Mouse (Mus musculus) cerebellum, adult 11 months (tissue): ENCODE results near the gene AI464131.

Source experiments
- DNase-seq: peaks from one replicate; pipeline ENCODE4 v3.0.0; 2022

Gene AI464131

GRCm38 (mm10) chr4:41502986-41503412 is at the start of gene AI464131:
TSS of gene AI464131 (minus strand) at chr4:41503076.
- peak; percentile 96 for DNase-seq

- peak; percentile 35 for DNase-seq
Observed at GRCm38 (mm10) chr4:41552529-41552928, 49.7 kb upstream of the AI464131 start.

GRCm38 (mm10) chr4:41547086-41547485 is 44.2 kb upstream of the AI464131 start:
- no peak for DNase-seq

GRCm38 (mm10) chr4:41545985-41546384 is 43.1 kb upstream of the AI464131 start:
- DNase-seq, result peak; percentile 52

- DNase-seq, result no peak
Observed at GRCm38 (mm10) chr4:41542136-41542535, 39.3 kb upstream of the AI464131 start.

- DNase-seq, result no peak
Observed at GRCm38 (mm10) chr4:41534866-41535265, 32.0 kb upstream of the AI464131 start.

GRCm38 (mm10) chr4:41532420-41532819 is 29.5 kb upstream of the AI464131 start:
- no peak for DNase-seq

- DNase-seq, result peak; percentile 51
Observed at GRCm38 (mm10) chr4:41527996-41528395, 25.1 kb upstream of the AI464131 start.

- no peak for DNase-seq
Observed at GRCm38 (mm10) chr4:41527076-41527475, 24.2 kb upstream of the AI464131 start.

- DNase-seq, result no peak
Observed at GRCm38 (mm10) chr4:41526553-41526952, 23.7 kb upstream of the AI464131 start.

- no peak for DNase-seq
Observed at GRCm38 (mm10) chr4:41524829-41525228, 22.0 kb upstream of the AI464131 start.

GRCm38 (mm10) chr4:41523839-41524238 is 21.0 kb upstream of the AI464131 start:
- DNase-seq, result no peak

GRCm38 (mm10) chr4:41522788-41523187 is 19.9 kb upstream of the AI464131 start:
- DNase-seq, result no peak

- no peak for DNase-seq
Observed at GRCm38 (mm10) chr4:41522136-41522535, 19.3 kb upstream of the AI464131 start.

GRCm38 (mm10) chr4:41520641-41521040 is 17.8 kb upstream of the AI464131 start:
- no peak for DNase-seq

GRCm38 (mm10) chr4:41519195-41519594 is 16.3 kb upstream of the AI464131 start:
- DNase-seq, result no peak

GRCm38 (mm10) chr4:41518349-41518748 is 15.5 kb upstream of the AI464131 start:
- no peak for DNase-seq

GRCm38 (mm10) chr4:41517233-41517632 is 14.4 kb upstream of the AI464131 start, which contains the start of gene 1110017D15Rik:
TSS of gene 1110017D15Rik (minus strand) at chr4:41517333.
- DNase-seq, result no peak

GRCm38 (mm10) chr4:41513714-41514113 is 10.8 kb upstream of the AI464131 start:
- DNase-seq, result no peak

- no peak for DNase-seq
Observed at GRCm38 (mm10) chr4:41513309-41513708, 10.4 kb upstream of the AI464131 start.

- no peak for DNase-seq
Observed at GRCm38 (mm10) chr4:41507998-41508397, 5.1 kb upstream of the AI464131 start.

GRCm38 (mm10) chr4:41507326-41507924 is 4.5 kb upstream of the AI464131 start:
- no peak for DNase-seq

- peak; percentile 80 for DNase-seq
Observed at GRCm38 (mm10) chr4:41506906-41507305, 4.0 kb upstream of the AI464131 start.

- DNase-seq, result peak; percentile 64
Observed at GRCm38 (mm10) chr4:41506156-41506555, 3.3 kb upstream of the AI464131 start.

- no peak for DNase-seq
Observed at GRCm38 (mm10) chr4:41505131-41505551, 2.3 kb upstream of the AI464131 start.
